Comparison of ENCODE assay signal across 16 mouse cellular contexts in genomic region chr5:84229971-84230370, GRCm38 (mm10).
"Had no signal": no experiment of that assay in that cellular context is flagged by ENCODE, and none has a peak within 500 bp of the region (broad histone marks: within the 10 kb centered on the region; RNA-seq: fewer than 3 reads in every experiment).

No protein-coding gene starts in this region.

- DNase-seq: gastrocnemius, adult 2 months; gastrocnemius, postnatal 10 days; gastrocnemius, postnatal 25 days; heart, adult 18-20 months; heart, postnatal 10 days; heart, postnatal 4 days; kidney, adult 18-20 months; kidney, adult 8-10 months; kidney, postnatal 10 days; kidney, postnatal 25 days; kidney, postnatal 4 days; liver had no signal

- ATAC-seq: hindbrain, embryonic 16.5 days; inflammation-experienced regulatory T-cells, adult 6 months; intestine, embryonic 15.5 days; intestine, postnatal 0 days had no signal
